Mouse (Mus musculus): ENCODE data around the gene Aldh2.

DNA sequence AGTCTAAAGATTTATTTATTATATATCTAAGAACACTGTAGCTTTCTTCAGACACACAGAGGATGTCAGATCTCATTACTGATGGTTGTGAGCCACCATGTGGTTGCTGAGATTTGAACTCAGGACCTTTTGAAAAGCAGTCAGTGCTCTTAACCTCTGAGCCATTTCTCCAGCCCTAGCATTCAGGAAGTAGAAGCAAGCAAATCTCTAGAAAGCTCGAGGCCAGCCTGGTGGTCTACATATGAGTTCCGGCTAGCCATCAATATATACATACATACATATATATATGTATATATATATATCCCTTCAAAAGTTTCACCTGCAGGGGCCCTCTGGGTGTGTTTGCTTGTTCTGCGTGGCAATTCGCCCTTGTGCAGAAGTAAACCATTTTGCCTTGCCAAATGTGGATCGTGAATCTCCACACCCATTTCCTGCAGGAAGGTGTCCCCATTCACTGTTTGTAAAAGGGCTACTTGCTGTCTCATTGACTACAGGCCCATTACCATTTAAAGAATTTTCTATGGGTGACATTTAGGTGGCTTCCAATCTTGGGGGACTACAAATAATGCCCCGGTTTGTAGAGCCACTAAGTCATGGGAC, 1.2 kb upstream of the Aldh2 start:
- TF ChIP-seq CTCF (IDR thresholded peaks at IDR 0.05; ENCODE audit: control insufficient read depth, insufficient read depth, insufficient read length), result no peak
- TF ChIP-seq MYOG (IDR thresholded peaks at IDR 0.05; ENCODE audit: control insufficient read depth, extremely low read depth, insufficient read length), result no peak
- TF ChIP-seq MAX (IDR thresholded peaks at IDR 0.05), result no peak
- no peak for TF ChIP-seq FOSL1 (IDR thresholded peaks at IDR 0.05; ENCODE audit: insufficient read depth, low read length, poor library complexity, severe bottlenecking)

Data from C2C12 (cell line).